Mouse (Mus musculus) small intestine, adult 2 months (tissue): Measurements from ENCODE around the gene Cpeb3.

ENCODE experiments used
- CTCF ChIP-seq: fragments of 200-500 bp; IDR thresholded peaks from 2 replicates; pipeline ENCODE4 v1.5.1; 2012; ENCODE audit warnings: low read depth, mild to moderate bottlenecking, control low read depth, inconsistent platforms, low read length, moderate library complexity, mixed read lengths; ENCODE audit not compliant: insufficient replicate concordance, insufficient read length; ENCODE audit errors: extremely low read depth
- POLR2A ChIP-seq: fragments of 200-500 bp; IDR thresholded peaks from 2 replicates; pipeline ENCODE4 v1.6.1; 2012; ENCODE audit warnings: low read depth, mild to moderate bottlenecking, control low read depth, inconsistent platforms, low read length, moderate library complexity

- TF ChIP-seq CTCF (no peak), POLR2A (no peak)
These were observed 186.3 kb downstream of the Cpeb3 start for GRCm38 (mm10) chr19:37022146-37022545.
